Mouse (Mus musculus) heart, postnatal 0 days (tissue): ENCODE measurements at regions not wholly inside any gene's neighbourhood (a gene's known extent, or its start where the extent isn't known, plus 50 kb on each side); places are given as distances from the start of the nearest gene placed in this dataset.

Experiments
- ATAC-seq: fragments of 200-750 bp; cut with Nextera tagmentation; 2 replicates; pipeline ENCODE4 v1.8.0; 2017; ENCODE audit warnings: low read depth, moderate number of reproducible peaks, moderate library complexity; ENCODE audit not compliant: insufficient read depth
- DNase-seq: peaks from one replicate; pipeline ENCODE4 v3.0.0-alpha.2; 2016; ENCODE audit warnings: low spot score
- H3K27ac ChIP-seq: fragments of 300-500 bp; sonication (generic); 2 replicates; pipeline ENCODE4 v1.5.1; 2014; ENCODE audit warnings: low read depth, mild to moderate bottlenecking
- H3K27me3 ChIP-seq: fragments of 300-500 bp; sonication (generic); 2 replicates; pipeline ENCODE4 v1.6.1; 2014; ENCODE audit warnings: low read length, mixed read lengths; ENCODE audit not compliant: control insufficient read depth, insufficient read depth
- H3K36me3 ChIP-seq: fragments of 300-500 bp; sonication (generic); replicated peaks from 2 replicates; pipeline ENCODE4 v1.6.1; 2014; ENCODE audit warnings: low read length, mixed read lengths; ENCODE audit not compliant: control insufficient read depth, insufficient read depth
- H3K4me1 ChIP-seq: fragments of 300-500 bp; sonication (generic); 2 replicates; pipeline ENCODE4 v1.6.1; 2014; ENCODE audit warnings: antibody characterized with exemption; ENCODE audit not compliant: control insufficient read depth, insufficient read depth
- H3K4me2 ChIP-seq: fragments of 300-500 bp; sonication (generic); 2 replicates; pipeline ENCODE4 v1.6.1; 2014; ENCODE audit warnings: low read depth, mild to moderate bottlenecking, low read length, moderate library complexity
- H3K4me3 ChIP-seq: fragments of 300-500 bp; sonication (generic); 2 replicates; pipeline ENCODE4 v1.5.1; 2014; ENCODE audit warnings: low read depth, low read length
- H3K9ac ChIP-seq: fragments of 300-500 bp; sonication (generic); replicated peaks from 2 replicates; pipeline ENCODE4 v1.6.1; 2014; ENCODE audit warnings: low read depth, low read length, mixed read lengths
- H3K9me3 ChIP-seq: fragments of 300-500 bp; sonication (generic); replicated peaks from 2 replicates; pipeline ENCODE4 v1.6.1; 2016; ENCODE audit warnings: low read length; ENCODE audit not compliant: control insufficient read depth
- CTCF ChIP-seq: IDR thresholded peaks from 2 replicates; pipeline ENCODE4 v1.5.1; 2016; ENCODE audit warnings: antibody characterized with exemption, control low read depth, low read depth
- EP300 ChIP-seq: IDR thresholded peaks from 2 replicates; pipeline ENCODE4 v1.6.1; 2016; ENCODE audit warnings: antibody characterized with exemption, low read depth
- WGBS: fragments of 180-500 bp; shearing (Covaris S2); extraction: QIAGEN DNeasy Blood & Tissue Kit; methylation state at CpG from one replicate; pipeline ENCODE4 v1.1.7; 2014; 5-methylcytosine and 5-hydroxymethylcytosine counted together

DNA sequence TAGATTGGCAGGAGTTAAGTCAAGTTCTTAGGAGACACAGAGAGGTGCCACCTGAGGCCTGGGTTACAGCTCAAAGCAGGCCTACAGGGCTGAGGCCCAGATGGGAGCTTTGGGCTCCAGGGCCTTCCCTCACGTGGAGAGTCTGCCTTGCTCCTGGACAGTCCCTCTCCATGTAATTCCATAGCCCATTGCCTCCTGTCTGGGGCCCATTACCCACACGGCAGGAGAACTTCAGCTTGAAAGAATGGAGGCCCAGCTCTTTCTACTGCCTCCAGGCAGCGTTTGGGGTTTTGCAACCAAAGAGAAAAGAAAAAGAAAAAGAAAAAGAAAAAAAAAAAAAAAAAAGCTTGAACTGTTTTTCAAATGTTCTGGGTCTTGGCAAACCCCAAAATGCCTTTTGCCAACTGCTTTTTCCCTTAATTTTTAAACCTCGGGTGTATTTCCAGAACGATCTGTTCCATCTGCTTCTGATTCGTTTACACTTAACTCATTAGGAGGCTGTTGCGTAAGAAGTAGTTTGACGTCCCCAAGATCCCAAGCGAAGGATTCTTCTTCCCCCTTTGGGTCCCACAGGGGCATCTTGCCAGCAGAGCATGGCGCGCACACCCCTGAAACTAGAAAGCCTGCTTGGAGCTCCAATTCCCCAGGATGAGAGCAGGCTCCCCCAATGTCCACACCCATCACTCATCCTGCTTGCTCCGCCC, 165.4 kb upstream of the Zfp703 start:
- no peaks in the 10 kb centered on the region for H3K9me3 ChIP-seq
- DNase-seq (no peak), ATAC-seq (no peak)
- no peaks in the 10 kb centered on the region for H3K36me3 ChIP-seq
- no peak overlapping the region for H3K4me3 ChIP-seq
- H3K4me2 ChIP-seq: no peak overlapping the region
- no peak overlapping the region for H3K9ac ChIP-seq
- TF ChIP-seq CTCF (no peak), EP300 (no peak)
- 85% methylated on average over 12 of the region's 12 CpGs for WGBS
- no peak overlapping the region for H3K27ac ChIP-seq
- peaks cover 13% of the 10 kb centered on the region for H3K4me1 ChIP-seq
- peaks cover 8% of the 10 kb centered on the region; the same call in 1 of the 2 replicates for H3K27me3 ChIP-seq

DNA sequence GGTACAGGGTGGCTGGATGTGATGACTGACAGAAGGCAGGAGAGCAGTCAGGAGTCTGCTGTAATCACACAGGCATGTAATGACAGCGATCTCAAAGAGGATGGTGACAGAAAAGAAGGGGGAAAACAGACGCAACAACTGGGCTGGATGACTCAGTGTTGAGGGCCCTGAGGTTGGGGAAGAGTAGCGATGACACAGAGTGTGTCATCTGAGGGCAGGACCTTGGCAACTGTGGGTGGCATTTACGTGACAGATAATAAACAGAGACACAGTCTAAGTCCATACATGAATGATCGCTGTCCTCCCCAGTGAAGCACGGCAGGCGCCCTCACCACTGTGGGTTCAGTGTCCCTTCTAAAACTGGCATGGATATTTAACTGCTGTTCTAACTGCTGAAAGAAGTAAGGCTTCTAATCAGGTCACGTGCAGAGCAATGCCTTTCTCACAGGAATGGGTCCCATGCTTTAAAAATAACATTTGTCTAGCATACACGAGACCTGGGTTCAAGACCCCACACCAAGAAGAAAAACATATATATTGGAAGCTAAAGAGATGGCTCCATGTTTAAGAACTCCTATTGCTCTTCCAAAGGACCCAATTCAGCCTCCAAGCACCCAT, 163.8 kb upstream of the Zfp703 start:
- Histone ChIP-seq H3K4me2 (no peak overlapping the region), H3K36me3 (no peaks in the 10 kb centered on the region), H3K9ac (no peak overlapping the region), H3K4me3 (no peak overlapping the region), H3K27ac (no peak overlapping the region), H3K4me1 (peaks cover 2% of the 10 kb centered on the region; the same call in 1 of the 2 replicates), H3K9me3 (no peaks in the 10 kb centered on the region), H3K27me3 (peaks cover 6% of the 10 kb centered on the region; the same call in 1 of the 2 replicates)
- WGBS: 32% methylated on average over 9 of the region's 9 CpGs
- TF ChIP-seq CTCF: no peak
- no peak for TF ChIP-seq EP300
- DNase-seq (peak; percentile 48), ATAC-seq (peak; percentile 83)

DNA sequence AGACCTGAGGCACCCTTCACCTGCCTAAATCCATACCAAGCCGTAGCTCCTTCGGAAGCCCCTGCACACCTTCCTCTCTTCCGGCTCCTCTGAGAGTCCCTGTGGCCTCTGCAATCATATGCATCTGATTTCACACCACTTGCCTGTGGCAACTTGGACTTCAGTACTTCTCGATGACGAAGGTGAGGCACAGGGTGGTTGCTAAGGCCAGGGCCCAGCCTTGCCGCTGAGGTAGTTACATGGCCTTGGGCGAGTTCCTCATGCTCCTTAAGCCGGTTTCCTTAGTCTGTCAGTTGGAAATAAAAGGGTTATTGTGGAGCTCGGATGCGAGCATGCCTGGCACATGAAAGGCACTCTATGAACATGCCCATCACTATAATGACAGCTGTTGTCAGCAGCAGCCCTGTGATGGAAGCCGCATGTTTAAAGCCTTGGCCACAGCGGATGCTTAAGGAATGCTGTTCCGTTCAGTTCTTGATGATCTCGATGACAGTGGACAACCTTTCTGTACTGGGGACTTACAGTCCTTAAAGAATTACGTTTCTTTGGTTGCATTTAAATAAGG, 162.0 kb upstream of the Zfp703 start:
- Histone ChIP-seq H3K4me2 (no peak overlapping the region), H3K4me3 (no peak overlapping the region), H3K36me3 (no peaks in the 10 kb centered on the region), H3K9ac (no peak overlapping the region), H3K27me3 (peaks cover 6% of the 10 kb centered on the region; the same call in 1 of the 2 replicates), H3K9me3 (no peaks in the 10 kb centered on the region), H3K27ac (no peak overlapping the region), H3K4me1 (peaks cover 2% of the 10 kb centered on the region; the same call in 1 of the 2 replicates)
- TF ChIP-seq EP300 (no peak), CTCF (no peak)
- ATAC-seq: no peak
- WGBS: 76% methylated on average over 15 of the region's 15 CpGs
- no peak for DNase-seq

DNA sequence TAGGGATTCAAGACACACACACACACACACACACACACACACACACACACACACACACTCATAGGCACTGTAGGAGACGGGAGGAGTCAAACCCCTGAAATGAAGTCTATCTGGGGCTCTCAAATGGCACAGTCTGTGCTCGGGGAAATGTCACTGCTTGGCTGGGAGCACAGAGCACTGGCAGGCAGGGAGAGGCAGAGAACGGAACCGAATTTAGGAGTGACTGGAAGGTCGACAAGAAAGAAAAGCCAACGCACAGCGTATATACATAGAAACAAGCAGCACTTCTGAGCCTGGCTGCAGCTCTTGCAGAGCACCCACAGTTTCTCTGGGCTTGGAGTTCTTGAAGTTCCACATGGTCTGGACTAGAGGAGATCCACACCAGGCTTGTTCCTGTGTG, 160.1 kb upstream of the Zfp703 start:
- Histone ChIP-seq H3K27ac (no peak overlapping the region), H3K4me2 (no peak overlapping the region), H3K4me3 (no peak overlapping the region), H3K9me3 (no peaks in the 10 kb centered on the region), H3K4me1 (peaks cover 2% of the 10 kb centered on the region; the same call in 1 of the 2 replicates), H3K36me3 (no peaks in the 10 kb centered on the region), H3K9ac (no peak overlapping the region), H3K27me3 (peaks cover 6% of the 10 kb centered on the region; the same call in 1 of the 2 replicates)
- 71% methylated on average over 7 of the region's 7 CpGs for WGBS
- DNase-seq (no peak), ATAC-seq (no peak)
- no peak for TF ChIP-seq EP300
- TF ChIP-seq CTCF: no peak

DNA sequence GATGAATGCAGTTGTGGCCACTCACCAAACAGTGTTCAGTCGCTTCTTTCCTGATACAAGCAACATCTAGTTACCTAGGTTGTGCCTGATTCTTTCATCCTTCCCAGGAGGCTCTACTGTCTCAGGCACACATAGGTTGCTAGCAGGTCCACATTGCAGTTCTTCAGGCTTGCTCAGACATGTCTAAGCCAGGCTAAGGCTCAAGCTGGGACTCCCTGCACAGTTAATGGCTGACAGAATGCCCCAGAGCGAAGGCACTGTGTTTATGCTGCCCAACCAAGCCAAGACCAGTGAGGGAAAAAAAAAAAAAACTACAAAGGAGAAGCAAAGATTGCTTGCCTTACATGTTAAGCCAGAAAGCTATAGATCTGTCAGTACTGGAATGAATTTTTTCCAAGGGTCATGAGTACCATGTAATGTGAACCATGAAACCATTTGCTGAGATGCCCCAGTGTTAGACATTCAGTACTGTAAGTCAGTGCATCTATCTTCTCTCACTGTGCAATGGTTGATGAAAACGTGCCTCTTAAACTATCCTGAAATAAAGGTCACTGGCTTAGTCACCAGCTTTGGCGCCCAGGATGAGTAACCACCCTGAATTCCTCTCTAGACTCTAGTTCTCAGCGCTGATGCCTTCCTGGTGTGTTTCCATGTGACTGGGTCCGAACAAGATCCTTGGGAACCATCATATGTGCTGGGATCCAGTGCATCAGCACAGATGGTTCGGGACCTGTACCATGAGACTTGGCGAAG, 152.8 kb upstream of the Zfp703 start:
- 80% methylated on average over 8 of the region's 8 CpGs for WGBS

More for the DNA sequence above, 152.8 kb upstream of the Zfp703 start:
- 0 out of 2 replicates have a peak, but pooled peaks cover 4% of the 10 kb centered on the region for H3K27me3 ChIP-seq
- no peak overlapping the region for H3K4me2 ChIP-seq
- H3K27ac ChIP-seq: no peak overlapping the region
- no peaks in the 10 kb centered on the region for H3K36me3 ChIP-seq
- DNase-seq: no peak
- ATAC-seq: no peak
- H3K9ac ChIP-seq: no peak overlapping the region
- H3K4me1 ChIP-seq: no peaks in the 10 kb centered on the region
- H3K9me3 ChIP-seq: no peaks in the 10 kb centered on the region
- no peak overlapping the region for H3K4me3 ChIP-seq
- TF ChIP-seq CTCF: no peak
- TF ChIP-seq EP300: no peak
